Mouse (Mus musculus) adrenal gland, postnatal 4 days (tissue): ENCODE measurements around the gene Gm49391. TPM values are rescaled to one million over a fixed set of nuclear protein-coding genes. Genes with fewer than 3 reads are reported as not detected.
"Not testable (repeated sequence)": the region's sequence is repeated elsewhere in the genome, so short reads cannot be mapped to it uniquely, and the experiment has no call there.

Source experiments
- DNase-seq, 2 experiments: peaks; one replicate each; pipeline ENCODE4 v3.0.0; 2021 to 2022; ENCODE audit warnings: low spot score in 2 of 2, mixed read lengths in 2 of 2
- long read RNA-seq, 2 experiments: library from polyadenylated mRNA; stranded (forward); transcript quantifications; one replicate each; pipeline ENCODE4 v2.0.0; 2021
- total RNA-seq, 2 experiments: library from RNA; stranded (reverse); gene quantifications; 2 replicates each; pipeline ENCODE4 v1.2.3; 2021

Gene Gm49391
- under 1 TPM in 1 of 2 experiments, not detected in 1; 0.31 TPM for total RNA-seq
- long read RNA-seq, experiment 1 = 0 reads
- long read RNA-seq, experiment 2, partial matches to known transcripts = 0 of 1 reads
- long read RNA-seq, experiment 2, other reads (novel, unspliced or antisense) = 1 of 1 reads

DNA sequence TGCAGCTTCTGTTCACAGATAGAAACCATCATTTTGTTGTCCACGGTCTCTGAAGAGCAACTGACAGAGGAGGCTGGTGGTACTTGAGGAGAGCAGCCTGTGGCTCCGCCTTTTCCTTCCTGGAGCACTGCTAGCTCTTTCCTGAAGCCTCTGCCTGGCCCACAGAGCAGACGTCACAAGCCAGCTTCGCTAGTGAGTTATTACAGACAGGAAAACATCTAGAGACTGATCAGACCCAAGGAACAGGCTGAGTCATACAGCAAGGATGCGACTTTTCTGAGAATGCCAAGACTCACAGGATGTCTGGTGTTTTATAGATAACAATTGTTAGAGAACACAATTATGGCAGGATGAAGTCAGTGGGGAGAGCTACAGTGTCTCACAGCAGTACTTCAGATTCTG, at the start of gene Gm49391, which contains the start of gene Ctla2a:
Gene Gm49391 (minus strand): TSS at position 72 of the 402 bp plus-strand sequence.
Gene Ctla2a (minus strand): TSS at position 126 of the 402 bp plus-strand sequence.
- DNase-seq = no peak

DNA sequence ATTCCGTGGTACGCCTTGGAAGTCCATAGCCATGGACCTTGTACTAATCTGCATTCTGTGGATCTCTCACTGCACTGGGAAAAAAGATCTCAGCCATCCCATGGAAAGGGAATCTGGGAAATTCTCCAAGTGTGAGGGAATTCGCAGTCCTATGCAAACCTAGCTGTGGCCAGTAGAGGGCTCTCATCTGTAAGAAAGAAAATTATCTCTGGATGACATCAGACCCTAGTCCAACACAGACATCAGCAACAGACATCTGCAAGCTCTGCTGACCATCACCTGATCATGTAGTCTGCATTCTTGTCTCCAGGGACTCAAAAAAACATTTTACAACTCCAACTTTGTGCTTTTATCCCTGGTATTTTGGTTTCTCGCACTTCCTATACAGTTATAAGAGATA, 35.9 kb upstream of the Gm49391 start:
- DNase-seq = not testable (repeated sequence)

DNA sequence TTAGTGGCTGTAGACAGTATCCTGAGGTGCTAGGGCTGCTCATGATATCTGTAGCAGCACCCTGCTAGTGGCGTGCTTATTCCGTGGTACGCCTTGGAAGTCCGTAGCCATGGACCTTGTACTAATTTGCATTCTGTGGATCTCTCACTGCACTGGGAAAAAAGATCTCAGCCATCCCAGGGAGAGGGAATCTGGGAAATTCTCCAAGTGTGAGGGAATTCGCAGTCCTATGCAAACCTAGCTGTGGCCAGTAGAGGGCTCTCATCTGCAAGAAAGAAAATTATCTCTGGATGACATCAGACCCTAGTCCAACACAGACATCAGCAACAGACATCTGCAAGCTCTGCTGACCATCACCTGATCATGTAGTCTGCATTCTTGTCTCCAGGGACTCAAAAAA, 27.6 kb upstream of the Gm49391 start:
- not testable (repeated sequence) for DNase-seq

DNA sequence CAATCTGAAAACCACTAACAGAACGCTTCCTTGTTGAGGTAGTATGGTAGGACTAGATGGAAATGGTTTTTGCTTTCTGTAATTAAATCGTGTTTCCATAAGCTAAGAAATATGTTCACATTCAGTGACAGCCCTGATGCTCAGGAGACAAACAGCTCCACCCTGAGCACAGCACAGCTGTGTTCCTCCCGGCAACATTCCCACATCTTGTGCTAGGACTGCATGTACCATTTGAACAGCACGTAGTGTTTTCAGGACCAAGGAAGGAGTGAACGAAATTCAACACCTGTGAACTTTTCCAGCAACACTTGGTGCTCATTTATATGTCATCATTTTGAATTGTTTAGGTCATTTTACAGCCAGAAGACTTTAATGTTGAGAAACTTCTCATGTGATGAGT, 25.3 kb upstream of the Gm49391 start:
- no peak for DNase-seq

DNA sequence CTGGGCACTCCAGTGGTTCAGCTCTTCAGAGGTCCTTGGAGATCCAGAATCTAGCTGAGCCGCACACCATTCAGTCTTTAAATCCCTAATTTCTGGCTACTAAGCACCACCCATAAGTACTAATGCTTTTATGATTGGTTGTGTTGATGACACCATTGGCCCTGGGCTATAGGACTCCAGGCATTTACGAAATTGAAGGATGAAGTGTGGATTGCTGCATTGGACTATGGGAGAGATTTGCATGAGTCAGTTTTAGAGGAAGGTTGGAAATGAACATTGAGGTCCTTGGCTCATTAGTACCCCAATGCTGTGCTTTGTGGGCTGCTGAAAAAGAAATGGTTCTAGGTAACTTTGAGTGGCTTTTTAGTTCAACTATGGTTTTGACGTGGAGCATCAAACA, 5.5 kb upstream of the Gm49391 start, which contains the start of gene Tpbpa:
Gene Tpbpa (minus strand): TSS at position 101 of the 400 bp plus-strand sequence.
- DNase-seq = not testable (repeated sequence)

DNA sequence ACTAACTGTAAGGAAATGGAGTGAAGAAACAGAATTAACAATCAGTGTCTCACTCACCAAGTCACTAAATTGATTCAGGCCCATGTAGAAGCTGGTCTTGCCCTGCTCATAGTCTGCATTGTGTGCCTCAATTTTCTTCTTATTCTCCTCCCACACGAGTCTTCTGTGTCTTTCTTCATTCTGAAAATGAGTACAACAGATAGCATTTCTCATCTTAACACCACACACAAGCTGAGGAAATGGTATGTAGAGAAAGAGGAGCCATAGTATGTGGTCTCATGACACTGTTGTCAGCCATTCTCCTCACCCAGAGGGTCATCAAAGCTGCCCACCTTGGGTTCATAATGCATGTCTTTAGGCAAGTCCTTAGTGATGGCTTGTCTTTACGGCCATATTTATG, 881 bp downstream of the Gm49391 start, which contains the start of gene Gm49393:
Gene Gm49393 (minus strand): TSS at position 101 of the 400 bp plus-strand sequence.
- DNase-seq = not testable (repeated sequence)

DNA sequence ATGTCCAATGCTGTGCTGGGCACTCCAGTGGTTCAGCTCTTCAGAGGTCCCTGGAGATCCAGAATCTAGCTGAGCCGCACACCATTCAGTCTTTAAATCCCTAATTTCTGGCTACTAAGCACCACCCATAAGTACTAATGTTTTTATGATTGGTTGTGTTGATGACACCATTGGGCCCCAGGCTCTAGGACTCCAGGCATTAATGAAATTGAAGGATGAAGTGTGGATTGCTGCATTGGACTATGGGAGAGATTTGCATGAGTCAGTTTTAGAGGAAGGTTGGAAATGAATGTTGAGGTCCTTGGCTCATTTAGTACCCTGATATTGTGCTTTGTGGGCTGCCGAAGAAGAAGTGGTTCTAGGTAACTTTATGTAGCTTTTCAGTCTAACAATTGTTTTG, 31.6 kb downstream of the Gm49391 start, which contains the start of gene Tpbpb:
Gene Tpbpb (minus strand): TSS at position 101 of the 400 bp plus-strand sequence.
- DNase-seq = not testable (repeated sequence)

DNA sequence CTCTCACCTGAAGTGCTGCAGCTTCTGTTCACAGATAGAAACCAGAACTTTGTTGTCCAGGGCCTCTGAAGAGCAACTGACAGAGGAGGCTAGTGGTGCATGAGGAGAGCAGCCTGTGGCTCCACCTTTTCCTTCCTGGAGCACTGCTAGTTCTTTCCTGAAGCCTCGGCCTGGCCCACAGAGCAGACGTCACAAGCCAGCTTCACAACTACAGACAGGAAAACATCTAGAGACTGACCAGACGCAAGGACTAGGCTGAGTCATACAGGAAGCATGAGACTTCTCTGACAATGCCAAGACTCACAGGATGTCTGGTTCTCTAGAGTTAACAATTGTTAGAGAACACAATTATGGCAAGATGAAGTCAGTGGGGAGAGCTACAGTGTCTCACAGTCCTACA, 39.0 kb downstream of the Gm49391 start, which contains the start of gene Ctla2b:
Gene Ctla2b (minus strand): TSS at position 120 of the 400 bp plus-strand sequence.
- no peak for DNase-seq

DNA sequence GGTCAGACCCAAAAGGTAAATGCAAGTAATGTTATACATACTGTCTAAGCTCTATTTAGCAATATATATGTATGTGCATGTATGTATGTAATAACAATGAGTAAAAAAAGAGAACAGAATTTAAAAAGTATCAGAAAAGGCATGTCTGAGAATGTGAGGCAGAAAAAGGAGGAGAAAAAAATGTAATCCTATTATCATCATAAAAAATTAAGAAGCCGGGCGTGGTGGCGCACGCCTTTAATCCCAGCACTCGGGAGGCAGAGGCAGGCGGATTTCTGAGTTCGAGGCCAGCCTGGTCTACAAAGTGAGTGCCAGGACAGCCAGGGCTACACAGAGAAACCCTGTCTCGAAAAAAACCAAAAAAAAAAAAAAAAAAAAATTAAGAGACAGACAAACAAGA, 39.6 kb downstream of the Gm49391 start, which contains the start of gene Gm49392:
Gene Gm49392 (minus strand): TSS at position 101 of the 400 bp plus-strand sequence.
- not testable (repeated sequence) for DNase-seq

DNA sequence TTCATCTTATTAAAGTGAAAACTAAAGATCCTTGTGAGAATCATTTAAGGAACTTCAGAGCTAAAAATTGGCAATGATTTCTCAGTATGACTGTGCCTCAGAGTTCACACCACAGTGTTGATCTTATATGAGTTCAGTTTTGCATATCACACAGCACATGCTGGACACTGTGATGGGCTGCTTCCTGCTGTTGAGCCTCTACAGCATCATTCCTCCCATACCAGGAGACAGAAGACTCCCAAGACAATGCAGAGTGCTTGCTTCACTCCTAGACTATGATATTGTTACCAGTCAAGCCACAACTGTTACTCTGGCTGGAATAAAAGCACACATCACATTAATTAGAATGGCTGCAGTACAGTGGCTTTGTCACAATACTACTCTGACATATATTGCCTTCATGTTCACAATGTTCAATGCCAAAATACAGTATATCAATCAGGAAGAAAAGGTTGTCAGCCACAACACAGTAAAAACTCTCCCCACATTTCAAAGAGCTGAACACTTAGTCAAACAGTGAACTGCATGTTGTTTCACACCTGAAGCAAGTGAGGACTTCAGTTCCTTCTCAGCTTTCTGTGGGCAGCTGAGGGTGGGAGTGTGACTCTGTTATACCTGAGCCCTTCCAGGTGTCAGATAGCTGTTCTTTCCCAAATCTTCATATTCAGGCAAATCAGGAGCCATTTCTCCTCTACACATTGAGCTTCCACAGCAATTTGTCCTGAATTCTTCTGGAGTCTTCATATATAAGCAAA, 40.8 kb downstream of the Gm49391 start:
- DNase-seq = no peak

DNA sequence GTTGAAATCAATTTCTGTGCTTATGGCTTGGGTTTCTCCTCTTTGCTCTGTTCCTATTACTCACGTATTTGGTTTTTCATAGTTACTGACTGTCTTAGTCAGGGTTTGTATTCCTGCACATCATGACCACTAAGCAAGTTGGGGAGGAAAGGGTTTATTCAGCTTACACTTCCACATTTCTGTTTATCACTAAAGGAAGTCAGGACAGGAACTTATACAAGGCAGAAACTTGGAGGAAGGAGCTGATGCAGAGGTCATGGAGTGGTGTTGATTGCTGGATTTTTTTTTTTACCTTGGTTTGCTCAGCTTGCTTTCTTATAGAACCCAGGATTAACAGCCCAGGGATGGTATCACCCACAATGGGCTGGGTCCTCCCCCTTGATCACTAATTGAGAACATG, 44.1 kb downstream of the Gm49391 start:
- DNase-seq = no peak

DNA sequence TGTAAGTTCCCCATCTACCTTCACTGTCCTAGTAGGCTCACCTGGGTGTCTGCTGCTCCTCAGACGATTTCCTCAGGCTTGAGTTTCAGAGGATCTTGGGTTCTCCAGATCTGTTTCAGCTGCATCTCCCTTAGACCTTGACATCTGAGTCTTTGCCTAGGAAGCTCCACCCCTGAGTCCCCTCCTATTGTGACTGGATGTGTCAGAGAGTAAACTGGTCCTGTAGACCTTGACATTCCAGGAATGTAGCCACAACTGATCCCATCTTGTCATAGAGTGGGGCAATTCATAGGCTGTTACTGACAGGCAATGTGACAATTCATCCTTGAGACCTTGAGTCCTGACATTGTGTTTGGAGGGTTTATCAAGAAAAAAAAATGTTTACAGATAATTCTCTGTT, 72.1 kb downstream of the Gm49391 start, which contains the start of gene 4930486L24Rik:
Gene 4930486L24Rik (minus strand): TSS at position 195 of the 400 bp plus-strand sequence.
- no peak for DNase-seq

DNA sequence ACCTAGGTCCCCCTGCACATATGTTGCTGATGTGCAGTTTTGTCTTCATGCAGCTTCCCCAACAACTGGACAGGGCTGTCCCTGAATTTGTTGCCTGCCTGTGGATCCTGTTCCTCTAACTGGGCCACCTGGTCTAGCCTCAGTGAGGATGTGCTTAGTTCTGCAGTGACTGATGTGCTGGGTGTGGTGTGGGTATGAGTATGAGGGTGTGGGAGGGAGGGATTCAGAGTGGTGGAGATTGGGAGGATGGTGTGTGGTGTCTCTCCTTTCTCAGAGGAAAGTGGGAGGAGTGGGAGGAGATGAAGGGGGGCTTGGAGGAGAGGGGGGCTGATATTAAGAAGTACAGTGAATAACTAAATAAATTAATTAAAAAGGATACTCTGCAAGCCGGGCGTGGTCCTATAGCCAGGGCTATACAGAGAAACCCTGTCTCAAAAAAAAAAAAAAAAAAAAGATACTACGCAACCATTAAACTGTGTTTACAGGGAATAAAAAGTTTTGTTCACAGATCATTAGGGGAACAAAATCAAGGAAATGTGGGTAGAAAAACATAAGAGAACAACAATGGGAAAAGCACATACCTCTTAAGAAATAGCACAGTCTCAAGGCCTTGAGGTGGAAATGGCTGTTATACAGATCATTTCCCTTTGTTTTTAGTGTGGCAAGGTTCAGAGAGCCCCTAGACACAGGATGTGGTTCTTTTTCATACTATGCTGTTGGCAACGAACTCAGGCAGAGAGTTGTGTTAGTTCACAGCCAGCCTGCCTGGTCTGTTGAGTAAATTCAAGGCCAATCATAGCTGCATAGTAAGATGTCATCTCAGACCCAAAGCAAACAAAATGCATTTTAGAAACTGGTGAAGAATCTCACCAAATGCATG, 87.9 kb downstream of the Gm49391 start:
- DNase-seq = no peak

Other genes with a start within 250 kb of the Gm49391 start
- not detected for gene BC051665, start 150.2 kb downstream of the Gm49391 start, total RNA-seq
- not detected for gene Ctsll3, start 133.7 kb downstream of the Gm49391 start, total RNA-seq
- 10 to 100 TPM; 31.9 to 54.1 TPM for gene 4930486L24Rik, start 72.1 kb downstream of the Gm49391 start, total RNA-seq
- gene Gm49392, start 39.7 kb downstream of the Gm49391 start, total RNA-seq = under 1 TPM in 1 of 2 experiments, not detected in 1; 0.93 TPM
- gene Ctla2b, start 39.1 kb downstream of the Gm49391 start, total RNA-seq = 1 to 10 TPM; 4.2 to 5.4 TPM
- not detected for gene Tpbpb, start 31.7 kb downstream of the Gm49391 start, total RNA-seq
- under 1 TPM in 1 of 2 experiments, not detected in 1; 0.79 TPM for gene Gm49393, start 981 bp downstream of the Gm49391 start, total RNA-seq
- gene Ctla2a, start 54 bp upstream of the Gm49391 start, total RNA-seq = 10 to 100 TPM; 38.2 to 38.3 TPM
- not detected for gene Tpbpa, start 5.4 kb upstream of the Gm49391 start, total RNA-seq
- not detected for gene Ctsj, start 69.4 kb upstream of the Gm49391 start, total RNA-seq
- not detected for gene Ctsq, start 104.1 kb upstream of the Gm49391 start, total RNA-seq
- not detected for gene Ctsr, start 227.7 kb upstream of the Gm49391 start, total RNA-seq